Mouse (Mus musculus) cerebellum, adult 11 months (tissue): ENCODE measurements at regions not wholly inside any gene's neighbourhood (a gene's known extent, or its start where the extent isn't known, plus 50 kb on each side); places are given as distances from the start of the nearest gene placed in this dataset.

ENCODE experiments used
- DNase-seq: peaks from one replicate; pipeline ENCODE4 v3.0.0; 2022

GRCm38 (mm10) chr2:169019037-169019436 lies 63.6 kb upstream of the Zfp64 start:
- DNase-seq, result no peak

- no peak for DNase-seq
Observed at GRCm38 (mm10) chr2:169010271-169010670, 54.9 kb upstream of the Zfp64 start.

DNA sequence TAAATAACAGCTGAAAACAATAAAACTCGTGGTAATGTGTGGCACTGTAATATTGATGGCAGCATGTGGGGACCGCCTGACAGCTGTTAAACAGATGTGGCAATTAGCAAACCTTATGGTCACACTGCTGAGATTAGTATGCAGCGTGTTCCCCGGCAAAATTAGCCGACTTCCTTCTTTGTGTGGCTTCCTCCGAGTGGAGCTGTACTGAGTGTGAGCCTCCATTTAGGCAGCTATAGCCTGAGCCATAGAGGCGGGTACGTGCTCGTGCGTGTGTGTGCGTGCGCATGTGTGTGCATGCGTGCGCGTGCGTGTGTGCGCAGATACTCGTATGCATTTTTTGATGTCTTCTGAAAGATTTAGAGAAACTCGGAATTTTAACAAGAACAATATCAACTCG lies 53.4 kb upstream of the Zfp64 start:
- no peak for DNase-seq

DNA sequence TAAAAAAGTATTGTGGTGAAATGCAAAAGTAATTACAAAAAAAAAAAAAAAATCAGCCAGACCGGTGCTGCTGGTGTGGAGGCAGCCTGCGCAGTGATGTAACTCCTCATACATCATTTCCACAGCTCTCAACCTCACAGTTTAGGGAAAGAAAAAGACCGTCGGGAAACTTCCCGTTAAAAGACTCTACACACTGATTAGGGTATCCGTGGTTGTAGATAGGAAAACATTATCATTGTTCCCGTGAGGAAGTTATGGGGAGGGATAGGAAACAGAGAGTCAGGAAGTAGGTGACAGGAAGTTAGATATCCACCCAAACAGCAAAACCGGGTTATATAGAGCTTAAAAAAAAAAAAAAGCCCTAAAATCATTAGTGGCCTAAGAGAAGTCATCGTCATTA lies 52.9 kb upstream of the Zfp64 start:
- DNase-seq, result no peak

GRCm38 (mm10) chr2:169006549-169006948 lies 51.2 kb upstream of the Zfp64 start:
- DNase-seq, result no peak

- DNase-seq, result no peak
Observed at GRCm38 (mm10) chr2:169005810-169006209, 50.4 kb upstream of the Zfp64 start.
